Mouse (Mus musculus) spleen, adult 2 months (tissue): ENCODE data around the gene Pdcd10. TPM values are rescaled to one million over a fixed set of nuclear protein-coding genes. Genes with fewer than 3 reads are reported as not detected.

Source experiments
- DNase-seq, 2 experiments: peaks; one replicate each; pipeline versions ENCODE4 v3.0.0 to v3.0.0-alpha.2; 2012 to 2021; ENCODE audit warnings: low spot score in 2 of 2, low read depth in 1 of 2
- H3K27ac ChIP-seq: fragments of 200-500 bp; 2 replicates; pipeline ENCODE4 v1.5.1; 2012; ENCODE audit warnings: low read length, inconsistent platforms; ENCODE audit not compliant: insufficient read depth
- H3K27me3 ChIP-seq: fragments of 200-500 bp; 2 replicates; pipeline ENCODE4 v1.6.1; 2012; ENCODE audit warnings: mild to moderate bottlenecking, moderate library complexity, low read length, inconsistent platforms; ENCODE audit not compliant: control insufficient read depth, insufficient read depth
- H3K36me3 ChIP-seq: fragments of 200-500 bp; 2 replicates; pipeline ENCODE4 v1.6.1; 2012; ENCODE audit warnings: mild to moderate bottlenecking, low read length, inconsistent platforms; ENCODE audit not compliant: control insufficient read depth, insufficient read depth
- H3K4me1 ChIP-seq: fragments of 200-500 bp; 2 replicates; pipeline ENCODE4 v1.6.1; 2011; ENCODE audit warnings: inconsistent platforms; ENCODE audit not compliant: control insufficient read depth, insufficient read depth, insufficient read length
- H3K4me3 ChIP-seq: fragments of 200-500 bp; 2 replicates; pipeline ENCODE4 v1.5.1; 2011; ENCODE audit warnings: mild to moderate bottlenecking, inconsistent platforms; ENCODE audit not compliant: insufficient read depth, insufficient read length; ENCODE audit errors: extremely low read depth
- CTCF ChIP-seq: fragments of 200-500 bp; IDR thresholded peaks from 2 replicates; pipeline ENCODE4 v1.5.1; 2011; ENCODE audit warnings: mild to moderate bottlenecking, inconsistent platforms; ENCODE audit not compliant: insufficient read depth, insufficient read length, insufficient replicate concordance; ENCODE audit errors: extremely low read depth
- POLR2A ChIP-seq: fragments of 200-500 bp; IDR thresholded peaks from 2 replicates; pipeline ENCODE4 v1.6.1; 2011; ENCODE audit warnings: low read depth, low read length, inconsistent platforms
- WGBS: fragments of 180-500 bp; shearing (Covaris S2); methylation state at CpG from one replicate; pipeline ENCODE4 v1.1.7; 2018; 5-methylcytosine and 5-hydroxymethylcytosine counted together
- polyA plus RNA-seq: library from polyadenylated mRNA; depleted of rRNA; stranded (reverse); fragments of >200 nt; gene quantifications from 2 replicates; pipeline ENCODE4 v1.2.3, GENCODE M21; 2012; rRNA removed

The Pdcd10 gene
- polyA plus RNA-seq, 1 experiment = 4.1 TPM

- H3K4me3 ChIP-seq = no peak overlapping the region
- TF ChIP-seq POLR2A = no peak
- TF ChIP-seq CTCF = no peak
- no peak for DNase-seq
- H3K4me1 ChIP-seq = no peaks in the 10 kb centered on the region
- H3K36me3 ChIP-seq = no peaks in the 10 kb centered on the region
- no peak overlapping the region for H3K27ac ChIP-seq
- WGBS = 89% methylated on average over 7 of the region's 7 CpGs
- no peaks in the 10 kb centered on the region for H3K27me3 ChIP-seq
These were observed 82.0 kb downstream of the Pdcd10 start for GRCm38 (mm10) chr3:75474657-75475056.

DNA sequence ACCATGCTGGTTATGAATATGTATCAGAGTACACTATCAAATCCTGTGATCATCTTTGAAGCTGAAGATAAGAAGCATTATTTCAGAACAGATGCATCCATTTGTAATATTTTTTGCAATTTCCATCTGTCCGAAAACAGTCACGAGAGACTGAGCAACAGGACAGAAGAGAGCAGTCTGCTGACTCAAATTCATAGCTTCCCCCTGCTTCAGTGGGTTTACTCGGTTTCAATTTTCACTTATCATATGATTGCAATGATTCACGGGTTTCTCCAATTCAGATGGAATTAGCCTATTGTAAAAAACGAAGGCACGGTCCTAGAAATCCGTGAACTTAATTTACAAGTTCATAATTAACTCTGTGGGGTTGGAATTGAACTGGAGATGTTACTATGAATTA is 88.5 kb downstream of the Pdcd10 start:
- Histone ChIP-seq H3K36me3 (no peaks in the 10 kb centered on the region), H3K4me1 (no peaks in the 10 kb centered on the region), H3K27ac (no peak overlapping the region), H3K4me3 (no peak overlapping the region), H3K27me3 (no peaks in the 10 kb centered on the region)
- WGBS = 84% methylated on average over 7 of the region's 7 CpGs
- DNase-seq = no peak
- TF ChIP-seq CTCF (no peak), POLR2A (no peak)

Other genes starting within 250 kb of the Pdcd10 start
- not detected in 2 replicates for gene Wdr49, start 74.7 kb downstream of the Pdcd10 start, polyA plus RNA-seq
- gene Serpini1, start 691 bp upstream of the Pdcd10 start, polyA plus RNA-seq = 0.72 and 0.92 TPM in 2 replicates
- not detected in 2 replicates for gene Gm29133, start 191.3 kb upstream of the Pdcd10 start, polyA plus RNA-seq